Mouse (Mus musculus) adrenal gland, postnatal 25 days (tissue): ENCODE data around the gene Erich6. TPM values are rescaled to one million over a fixed set of nuclear protein-coding genes. Genes with fewer than 3 reads are reported as not detected.
"Not testable (repeated sequence)": the region's sequence is repeated elsewhere in the genome, so short reads cannot be mapped to it uniquely, and the experiment has no call there.

Source experiments
- DNase-seq: peaks from one replicate; pipeline ENCODE4 v3.0.0; 2021; ENCODE audit warnings: mixed read lengths
- total RNA-seq: library from RNA; stranded (reverse); gene quantifications from 2 replicates; pipeline ENCODE4 v1.2.3, GENCODE M21; 2021

Erich6 gene
- total RNA-seq, 1 experiment from 2014 or later, result not detected

DNA sequence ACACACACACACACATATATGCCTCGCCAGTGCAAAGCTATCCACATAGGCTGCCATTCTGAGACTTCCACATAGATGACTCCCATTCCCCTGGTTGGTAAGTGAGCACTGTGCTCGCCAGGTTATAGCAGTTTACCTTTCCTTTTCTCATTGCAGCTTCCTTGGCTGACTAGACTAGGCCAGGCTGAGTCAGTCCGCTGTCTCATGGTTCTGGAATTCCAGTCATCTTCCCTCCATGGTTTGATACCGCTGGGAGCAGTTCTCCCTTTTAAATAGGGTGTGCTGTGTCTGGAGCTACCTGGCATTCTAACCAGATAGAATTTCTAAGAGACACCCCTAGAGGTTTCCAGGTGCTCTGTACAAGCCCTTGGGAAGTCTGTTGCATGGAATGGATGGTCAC is 9.2 kb upstream of the Erich6 start:
- DNase-seq, result peak; percentile 33

GRCm38 (mm10) chr3:58631693-58632092 is 5.3 kb downstream of the Erich6 start:
- DNase-seq, result no peak

GRCm38 (mm10) chr3:58624981-58625380 is 12.0 kb downstream of the Erich6 start:
- DNase-seq, result no peak

DNA sequence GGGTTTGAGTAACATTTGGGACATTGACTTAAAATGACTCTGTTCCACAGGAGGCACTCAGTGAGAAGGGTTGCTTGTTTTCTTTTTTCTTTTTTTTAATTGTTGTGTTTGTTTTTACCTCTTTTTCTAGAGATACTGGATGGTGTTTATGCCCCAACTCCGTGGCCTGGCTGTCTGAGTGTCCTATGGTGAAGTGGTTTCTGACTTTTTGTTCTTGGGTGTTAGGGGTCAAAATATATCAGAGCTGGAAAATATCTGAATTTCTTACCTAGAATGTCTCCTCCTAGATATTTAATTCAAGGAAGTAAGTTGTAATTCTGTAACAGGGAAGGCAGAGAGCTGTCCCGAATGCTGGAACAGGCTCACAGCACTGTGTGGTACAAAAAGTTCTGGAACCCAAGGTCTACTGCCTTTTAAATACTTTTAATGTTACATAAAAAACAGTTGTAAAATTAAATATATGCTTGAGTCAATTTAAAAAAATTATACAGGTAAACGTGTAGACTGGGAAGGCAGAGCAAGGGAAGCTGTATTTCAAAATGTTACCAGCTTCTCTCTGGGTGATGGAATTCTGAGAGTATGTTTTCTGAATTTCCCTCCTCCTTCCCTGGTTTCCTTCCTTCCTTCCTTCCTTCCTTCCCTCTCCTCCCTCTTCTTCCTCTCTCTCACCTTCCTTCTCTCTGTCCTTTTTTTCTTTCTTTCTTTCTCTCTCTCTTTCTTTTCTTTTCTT is 14.2 kb downstream of the Erich6 start:
- no peak for DNase-seq

- no peak for DNase-seq
Observed at GRCm38 (mm10) chr3:58621066-58621465, 15.9 kb downstream of the Erich6 start.

DNA sequence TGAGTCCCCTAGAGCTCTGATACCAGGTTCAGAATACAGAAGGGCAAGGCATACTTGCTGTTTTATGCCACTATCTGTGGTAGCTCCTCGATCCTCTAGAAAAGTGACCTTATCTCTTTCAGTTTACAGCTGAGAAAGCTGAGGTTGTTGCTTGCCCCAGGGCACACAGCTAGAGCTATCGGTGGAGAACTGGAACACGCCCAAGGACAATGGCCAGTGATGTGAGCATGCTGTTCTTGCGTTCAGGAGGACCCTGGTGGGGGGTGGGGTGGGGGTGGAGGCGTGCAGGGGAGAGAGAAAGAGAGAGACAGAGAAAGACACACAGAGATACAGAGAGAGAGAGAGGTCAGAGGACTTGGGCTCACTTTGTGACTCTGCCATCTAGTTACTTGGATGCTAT is 27.0 kb downstream of the Erich6 start:
- DNase-seq, result no peak

- DNase-seq, result no peak
Observed at GRCm38 (mm10) chr3:58608506-58608905, 28.5 kb downstream of the Erich6 start.

DNA sequence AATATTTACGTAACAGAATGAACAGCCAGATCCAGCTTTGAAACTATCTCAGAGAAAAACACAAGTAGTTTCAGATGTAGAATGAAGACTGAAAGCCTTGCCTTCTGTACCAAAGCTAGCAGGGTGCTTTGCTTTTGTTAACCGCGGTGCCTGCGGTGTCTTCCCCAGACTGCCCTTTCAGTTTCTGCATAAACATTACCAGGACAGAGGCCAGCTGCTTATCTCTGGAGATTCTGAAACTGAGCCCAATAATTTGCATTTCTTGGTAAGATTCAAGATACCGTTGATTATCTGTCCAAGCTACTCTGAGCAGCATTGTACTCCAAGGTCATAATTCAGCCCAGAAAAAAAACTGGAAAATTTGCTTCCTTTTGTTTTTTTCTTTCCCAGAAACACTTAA is 43.4 kb downstream of the Erich6 start:
- no peak for DNase-seq

- not testable (repeated sequence) for DNase-seq
Observed at GRCm38 (mm10) chr3:58592666-58593065, 44.3 kb downstream of the Erich6 start.

DNA sequence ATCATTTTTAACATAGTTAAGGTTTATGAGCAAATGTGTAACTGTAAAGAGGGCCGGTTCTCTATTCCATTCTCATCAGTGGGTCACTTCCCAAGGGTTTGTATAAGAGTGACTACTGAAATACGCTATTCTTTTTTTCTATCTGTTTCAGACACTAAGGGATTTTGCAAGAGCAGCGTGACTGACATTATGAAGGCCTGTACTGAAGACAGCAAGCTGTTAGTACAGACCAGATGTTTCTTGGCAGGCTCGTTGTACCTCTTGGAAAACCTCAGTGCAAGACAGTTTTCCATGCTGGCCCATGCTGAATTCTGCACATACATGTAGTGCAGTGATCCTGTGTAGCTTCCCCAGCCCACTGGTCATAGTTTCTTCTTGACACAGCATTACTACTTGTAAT is 46.5 kb downstream of the Erich6 start:
- DNase-seq, result not testable (repeated sequence)

DNA sequence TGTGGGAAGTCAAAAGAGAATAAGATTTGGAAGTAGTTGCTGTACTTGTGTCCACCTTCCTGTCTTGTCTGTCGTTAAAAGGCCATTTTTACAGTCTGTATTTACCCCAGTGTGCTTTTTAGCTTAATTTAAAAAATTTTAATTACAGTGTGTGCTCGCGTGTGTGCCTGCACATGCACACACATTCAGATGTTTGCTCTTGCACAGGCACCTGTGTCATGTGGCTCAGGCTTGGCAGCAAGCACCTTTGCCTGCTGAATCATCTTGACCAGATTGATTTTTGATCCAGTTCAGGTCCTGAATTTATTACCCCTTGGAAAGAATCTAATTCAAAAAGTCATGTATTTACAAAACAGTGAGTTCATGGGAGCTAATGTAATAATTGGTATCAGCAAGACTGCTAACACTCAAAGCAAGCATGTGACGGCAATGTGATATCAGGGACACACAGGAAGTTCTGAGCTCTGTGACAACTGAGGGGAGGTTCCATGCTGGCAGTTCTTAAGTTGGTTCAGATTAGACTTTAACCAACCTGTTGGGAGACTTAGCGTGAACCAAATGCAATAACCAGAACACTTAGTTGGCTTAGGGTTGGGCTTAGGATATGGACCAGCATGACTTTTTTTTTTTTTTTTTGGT is 54.1 kb downstream of the Erich6 start:
- DNase-seq, result no peak

DNA sequence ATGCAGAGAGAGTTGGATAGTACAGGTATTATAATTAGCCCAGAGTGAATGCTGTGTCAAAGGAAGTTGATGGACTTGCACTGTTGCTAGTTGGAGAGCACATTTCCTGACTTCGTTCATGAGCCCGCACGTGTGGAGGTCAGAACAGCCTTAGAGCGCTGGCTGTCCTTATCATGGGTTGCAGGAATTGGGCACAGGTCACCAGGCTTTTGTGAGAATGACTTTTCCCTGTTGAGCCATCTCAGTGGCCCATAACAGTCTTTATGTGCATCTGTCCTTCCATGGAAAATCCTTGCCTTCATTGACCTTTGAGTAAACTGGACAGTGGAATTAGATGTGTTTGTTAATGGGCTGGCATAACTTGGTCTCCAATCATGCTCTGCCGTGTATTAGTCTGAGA is 54.7 kb downstream of the Erich6 start:
- DNase-seq, result no peak

DNA sequence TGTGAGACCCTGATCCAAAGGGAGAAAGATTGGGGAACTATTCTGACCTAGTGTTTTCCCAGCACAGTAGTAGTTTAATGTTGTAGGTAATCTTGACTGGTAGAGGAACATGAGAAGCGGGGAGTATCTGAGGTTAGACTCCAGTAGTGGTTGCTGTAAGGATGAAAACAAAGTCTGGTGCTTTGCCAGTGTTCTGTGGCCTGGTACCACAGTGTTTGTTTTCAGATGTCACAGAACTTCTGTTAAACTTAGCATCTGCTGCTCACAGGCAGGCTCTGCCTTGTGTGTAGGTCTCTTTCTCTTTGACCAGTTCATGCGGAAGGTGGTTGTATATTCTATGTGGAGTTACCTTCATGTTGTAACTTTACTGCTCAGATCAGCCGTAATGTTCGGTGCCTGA is 55.5 kb downstream of the Erich6 start:
- no peak for DNase-seq

DNA sequence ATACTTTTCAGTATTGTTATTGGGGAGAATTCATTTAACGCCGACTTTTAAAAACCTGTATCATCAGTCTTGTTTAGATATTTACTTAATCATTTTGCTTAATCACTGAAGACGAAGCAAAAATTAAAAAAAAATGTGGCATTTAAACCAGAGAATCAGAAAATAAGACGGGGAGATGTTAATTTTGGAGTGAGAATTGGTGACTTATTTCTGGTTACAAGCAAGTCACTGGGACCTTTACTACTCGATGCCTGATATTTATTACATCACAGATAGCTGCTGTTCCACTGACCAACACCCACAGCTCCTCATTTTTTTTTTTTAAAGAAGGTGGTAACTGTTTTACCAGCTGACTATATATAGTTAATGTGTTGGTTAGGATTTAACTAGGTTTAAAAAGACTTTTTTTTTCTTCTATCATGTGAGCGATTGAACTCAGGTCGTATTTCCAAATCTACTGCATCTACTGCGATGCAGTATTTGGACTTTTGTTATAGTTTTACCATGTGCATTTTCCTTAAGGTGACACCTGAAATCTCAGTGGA is 59.4 kb downstream of the Erich6 start:
- DNase-seq, result no peak

DNA sequence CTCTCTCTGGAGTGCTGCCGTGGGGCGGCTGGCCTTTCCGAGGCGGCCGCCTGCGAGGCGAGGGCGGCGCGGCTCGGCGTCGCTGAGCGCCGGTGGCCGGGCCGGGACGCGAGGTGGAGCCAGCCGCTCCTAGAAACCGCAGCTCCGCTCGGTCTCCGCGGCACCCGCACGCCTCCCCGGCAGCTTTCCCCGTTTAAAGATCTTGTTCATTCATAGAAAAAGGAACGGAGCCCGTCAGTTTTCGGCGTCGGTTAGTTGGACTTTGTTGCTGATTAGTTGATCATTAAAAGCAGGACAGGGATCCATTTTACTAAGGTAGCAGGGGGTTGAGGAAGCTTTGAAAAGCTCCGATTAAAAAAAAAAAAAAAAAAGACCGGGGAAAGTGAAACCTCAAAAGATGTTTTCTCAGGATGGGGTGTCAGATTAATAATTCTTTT is 59.9 kb downstream of the Erich6 start:
- DNase-seq, result peak; percentile 62

DNA sequence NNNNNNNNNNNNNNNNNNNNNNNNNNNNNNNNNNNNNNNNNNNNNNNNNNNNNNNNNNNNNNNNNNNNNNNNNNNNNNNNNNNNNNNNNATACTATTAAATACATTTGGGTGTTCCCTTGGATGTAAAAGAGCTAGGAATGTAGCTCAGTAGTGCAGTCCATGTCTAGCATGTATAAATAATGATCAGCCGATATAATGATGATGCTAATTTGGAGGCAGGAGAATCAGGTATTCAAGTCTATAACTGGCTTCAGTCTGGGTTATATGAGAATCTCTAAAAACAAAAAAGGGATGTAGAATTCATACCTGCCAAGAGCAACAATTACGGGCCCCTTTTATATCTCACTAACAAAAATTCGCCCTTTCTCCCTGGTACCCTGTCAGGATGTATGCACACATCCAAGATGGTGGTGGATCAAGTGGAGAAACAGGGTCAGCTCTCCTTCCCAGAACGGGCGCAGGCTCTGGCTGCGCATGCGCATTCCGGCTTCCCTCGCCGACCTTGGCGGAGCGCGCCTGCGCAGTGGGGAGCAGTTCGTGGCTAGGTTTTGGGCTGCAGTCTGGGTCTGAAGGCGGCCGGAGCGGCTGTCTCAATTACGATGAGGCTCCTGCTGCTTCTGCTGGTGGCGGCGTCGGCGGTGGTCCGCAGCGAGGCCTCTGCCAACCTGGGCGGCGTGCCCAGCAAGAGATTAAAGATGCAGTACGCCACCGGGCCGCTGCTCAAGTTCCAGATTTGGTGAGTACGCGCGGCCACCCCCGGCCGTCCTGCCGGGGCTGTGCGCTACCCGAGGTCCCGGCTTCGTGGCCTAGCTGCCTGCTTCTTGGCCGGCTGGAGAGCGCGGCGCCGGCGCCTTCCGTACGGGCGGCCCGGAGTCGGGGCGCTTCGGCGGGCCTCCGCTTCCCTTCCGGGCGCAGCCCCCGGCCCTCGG is 60.6 kb downstream of the Erich6 start, which contains the start of gene Selenot:
TSS of gene Selenot (plus strand) at position 500 of the 930 bp plus-strand sequence.
- peak; percentile 98 for DNase-seq

DNA sequence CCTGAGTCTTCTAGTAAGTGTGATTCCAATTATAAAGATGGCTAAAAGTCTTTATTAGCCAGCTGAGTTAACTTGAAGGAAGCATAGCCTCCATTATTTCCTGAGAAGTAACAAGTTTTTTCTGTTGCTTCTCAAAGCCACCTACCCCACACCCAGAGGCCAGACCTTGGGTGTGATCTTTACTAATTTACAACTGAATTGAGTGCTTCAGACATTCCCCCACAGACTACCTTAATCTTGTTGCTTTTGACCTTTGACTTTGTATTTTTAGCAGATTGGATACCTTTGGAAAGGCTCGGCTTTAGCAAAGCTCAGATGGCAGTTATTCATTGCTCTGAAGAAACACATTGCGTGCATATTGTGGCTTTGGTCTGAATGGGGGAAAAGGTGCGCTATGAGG is 66.2 kb downstream of the Erich6 start:
- DNase-seq, result no peak

Other genes starting within 250 kb of the Erich6 start
- 34.8 and 37.4 TPM in 2 replicates for gene Tsc22d2, start 222.5 kb downstream of the Erich6 start, total RNA-seq
- gene Eif2a, start 111.4 kb downstream of the Erich6 start, total RNA-seq, result 55.7 and 56.2 TPM in 2 replicates
- gene Serp1, start 111.3 kb downstream of the Erich6 start, total RNA-seq, result 83.3 and 90.6 TPM in 2 replicates
- gene Selenot, start 60.6 kb downstream of the Erich6 start, total RNA-seq, result 136 and 137 TPM in 2 replicates
- 20.2 and 20.5 TPM in 2 replicates for gene Siah2, start 55.2 kb upstream of the Erich6 start, total RNA-seq
- gene Mindy4b-ps, start 185.1 kb upstream of the Erich6 start, total RNA-seq, result not detected in 2 replicates
- not detected in 2 replicates for gene Clrn1, start 248.1 kb upstream of the Erich6 start, total RNA-seq